Mouse (Mus musculus) heart, adult 2 months (tissue): ENCODE results near the gene Slc43a1.

Source experiments
- CTCF ChIP-seq: fragments of 200-600 bp; IDR thresholded peaks from 2 replicates; pipeline ENCODE4 v1.8.1; 2022; ENCODE audit warnings: antibody characterized with exemption, mild to moderate bottlenecking, moderate library complexity
- EP300 ChIP-seq: fragments of 200-500 bp; IDR thresholded peaks from 2 replicates; pipeline ENCODE4 v1.6.1; 2011; ENCODE audit warnings: low read depth, low read length, control low read depth; ENCODE audit not compliant: insufficient read depth

DNA sequence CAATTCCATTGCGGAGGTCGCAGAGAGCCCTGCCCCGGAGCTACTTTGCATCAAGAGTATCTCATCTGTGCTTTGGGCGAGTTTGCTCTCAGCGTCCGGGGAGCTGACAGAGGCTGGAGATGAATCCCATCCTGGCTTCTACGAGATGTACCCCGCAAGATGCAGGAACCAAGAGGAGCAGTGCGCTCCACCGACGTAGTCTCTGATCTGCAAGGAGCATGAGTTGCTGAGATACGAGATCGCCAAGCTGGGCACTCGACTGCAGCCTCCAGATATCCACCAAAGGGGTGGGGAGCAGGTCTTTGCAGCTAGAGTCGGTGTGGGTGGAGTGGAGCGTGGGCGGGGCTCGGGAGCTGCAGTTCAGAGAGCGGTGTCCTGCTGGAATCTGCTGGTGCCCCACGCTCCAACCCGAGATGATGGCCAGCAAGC, 40.1 kb upstream of the Slc43a1 start, which contains the start of gene Ube2l6:
- TF ChIP-seq EP300, result no peak
- TF ChIP-seq CTCF, result no peak; the same call in 1 of the 2 replicates
